Mouse (Mus musculus): ENCODE measurements around the gene Plcb4.
A peak's percentile ranks its signal among the peaks of the same experiment; 100 is the strongest.

Plcb4 gene

DNA sequence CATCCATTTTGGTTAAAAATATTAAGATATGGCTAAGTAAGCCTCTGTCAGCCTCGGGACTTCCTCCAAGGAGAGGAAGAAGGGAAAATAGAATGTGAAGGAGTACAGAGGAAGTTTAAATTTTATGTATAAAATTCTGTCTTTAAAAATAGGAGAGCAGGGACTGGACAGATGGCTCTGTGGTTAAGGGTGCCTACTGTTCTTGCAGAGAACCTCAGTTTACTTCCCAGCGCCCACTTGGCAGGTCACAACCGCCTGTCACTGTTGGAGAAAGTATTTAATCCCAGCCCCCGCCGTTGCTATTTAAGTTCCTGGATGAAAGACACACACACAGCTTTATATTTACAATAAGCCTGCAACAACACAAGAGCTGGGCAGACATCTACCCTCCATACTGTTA, 347.5 kb downstream of the Plcb4 start:
- no peak for DNase-seq (ENCODE audit: low spot score)

GRCm38 (mm10) chr2:136012759-136013158, 353.9 kb downstream of the Plcb4 start:
- DNase-seq (ENCODE audit: low spot score) = no peak

GRCm38 (mm10) chr2:136048464-136048863, 389.7 kb downstream of the Plcb4 start:
- no peak for DNase-seq (ENCODE audit: low spot score)

DNA sequence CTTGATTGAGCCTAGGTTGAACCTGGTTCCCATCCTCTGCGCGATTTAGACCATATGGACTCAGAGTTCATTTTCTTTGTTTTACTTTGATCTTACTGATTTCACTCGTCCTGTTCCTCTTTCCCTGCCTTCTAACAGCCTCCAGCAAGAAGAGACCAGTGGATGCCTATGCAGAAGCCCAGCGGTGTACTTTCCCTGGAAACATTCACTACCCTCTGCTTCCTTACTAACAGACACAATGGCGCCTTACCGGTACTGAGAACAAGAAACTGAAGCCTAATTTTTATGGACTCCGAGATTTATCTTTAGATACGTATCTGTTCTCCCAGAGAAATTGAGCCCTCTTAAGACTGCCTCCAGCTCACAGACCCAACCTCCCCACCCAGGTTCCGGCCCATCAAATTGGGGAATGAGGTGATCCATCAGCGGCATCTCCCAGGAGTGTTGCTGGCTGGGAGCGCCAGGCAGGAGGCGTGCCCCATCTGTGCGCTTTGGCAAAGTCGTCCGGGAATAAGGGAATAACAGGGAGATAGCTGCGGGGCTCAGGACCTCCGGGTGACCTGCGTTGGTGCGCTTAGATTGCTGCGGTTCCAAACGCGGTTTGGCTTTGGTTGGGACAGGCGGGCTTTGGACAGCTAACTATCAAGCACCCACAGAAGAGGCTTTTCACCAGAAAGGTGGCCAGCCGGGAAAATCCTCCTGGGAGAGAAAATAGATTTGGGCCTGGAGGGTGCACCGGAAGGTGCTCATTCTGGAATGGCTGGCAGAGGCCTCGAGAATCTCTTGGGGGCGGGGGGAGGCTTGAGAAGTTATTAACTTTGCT, 392.2 kb downstream of the Plcb4 start:
- no peak for DNase-seq (ENCODE audit: low spot score)

GRCm38 (mm10) chr2:136051688-136052289, 393.0 kb downstream of the Plcb4 start, which contains the start of gene Lamp5:
Gene Lamp5 (plus strand): TSS chr2:136052239.
- no peak for DNase-seq (ENCODE audit: low spot score)

- DNase-seq (ENCODE audit: low spot score) = peak; percentile 15
Measured at GRCm38 (mm10) chr2:136057861-136058331, 399.1 kb downstream of the Plcb4 start.

DNA sequence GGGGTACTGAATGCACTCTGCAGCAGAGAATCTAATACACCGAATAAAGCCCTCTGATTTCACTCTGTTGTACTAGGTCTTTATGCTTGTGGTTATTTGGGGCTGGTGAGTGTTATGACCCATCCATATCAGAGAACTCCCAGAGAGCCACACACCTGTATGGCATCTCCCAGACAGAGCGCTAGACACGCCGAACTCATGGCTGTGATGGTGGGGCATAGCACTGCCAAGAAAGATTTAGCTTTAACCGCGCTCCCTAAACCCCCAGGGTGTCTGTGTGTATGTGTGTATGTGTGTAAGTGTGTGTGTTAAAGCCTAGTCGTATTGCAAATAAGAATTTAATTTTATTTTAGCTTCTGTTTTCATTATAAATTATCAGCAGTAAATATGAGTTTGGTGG, 399.6 kb downstream of the Plcb4 start:
- DNase-seq (ENCODE audit: low spot score) = no peak

DNA sequence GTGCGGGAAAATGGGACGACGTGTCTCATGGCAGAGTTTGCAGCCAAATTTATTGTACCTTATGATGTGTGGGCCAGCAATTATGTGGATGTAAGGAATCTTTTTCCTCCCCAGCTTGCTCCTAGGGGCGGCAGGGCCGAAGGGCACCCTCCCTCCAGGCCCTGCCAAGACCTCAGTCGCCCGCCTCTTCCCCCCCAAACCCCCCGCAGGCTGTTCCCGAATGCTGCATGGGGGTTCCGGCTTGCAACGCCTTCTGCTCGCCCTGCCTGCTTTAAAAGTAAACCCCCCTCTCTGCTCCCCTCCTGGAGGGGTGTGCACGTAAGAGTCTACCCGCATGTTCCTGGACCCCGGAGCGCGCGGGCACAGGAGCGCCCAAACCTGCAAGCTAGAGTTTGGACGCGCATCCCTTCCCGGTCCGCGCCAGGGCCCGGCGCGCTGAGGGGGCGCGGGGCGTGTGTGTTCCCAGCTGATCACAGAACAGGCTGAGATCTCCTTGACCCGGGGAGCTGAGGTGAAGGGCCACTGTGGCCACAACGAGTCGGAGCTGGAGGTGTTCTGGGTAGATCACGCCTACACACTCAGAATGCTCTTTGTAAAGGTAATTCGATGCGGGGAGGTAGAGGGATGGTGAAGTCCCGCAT, 400.3 kb downstream of the Plcb4 start:
- no peak for DNase-seq (ENCODE audit: low spot score)
